Mouse (Mus musculus) yolk sac, embryonic 10.5 days (tissue): Measurements from ENCODE around the gene Mrtfb.
A peak's percentile ranks its signal among the peaks of the same experiment; 100 is the strongest.

Experiments used
- DNase-seq: peaks from one replicate; pipeline ENCODE4 v3.0.0-alpha.2; 2017; ENCODE audit warnings: low spot score

Mrtfb gene

GRCm38 (mm10) chr16:13401591-13401990 lies 145.3 kb downstream of the Mrtfb start:
- DNase-seq: peak; percentile 9

- no peak for DNase-seq
These were observed 148.4 kb downstream of the Mrtfb start for GRCm38 (mm10) chr16:13404656-13405055.

DNA sequence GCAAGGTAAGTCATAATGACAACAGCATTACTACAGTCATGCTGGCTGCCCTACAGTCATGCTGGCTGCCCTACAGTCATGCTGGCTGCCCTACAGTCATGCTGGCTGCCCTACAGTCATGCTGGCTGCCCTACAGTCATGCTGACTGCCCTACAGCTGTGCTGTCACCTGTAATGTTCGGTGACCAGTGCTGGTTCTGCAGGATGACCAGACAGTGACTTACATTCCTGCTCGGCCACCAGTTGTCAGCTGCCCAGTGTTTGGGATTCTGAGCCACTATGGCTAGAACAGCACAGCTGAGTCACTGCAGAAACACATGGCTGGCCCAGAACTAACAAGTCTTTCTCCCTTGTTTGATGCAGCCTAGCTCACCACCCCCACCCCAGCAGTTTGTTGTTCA lies 149.1 kb downstream of the Mrtfb start:
- DNase-seq: no peak

GRCm38 (mm10) chr16:13409530-13410163 lies 153.4 kb downstream of the Mrtfb start:
- peak; percentile 13 for DNase-seq

DNA sequence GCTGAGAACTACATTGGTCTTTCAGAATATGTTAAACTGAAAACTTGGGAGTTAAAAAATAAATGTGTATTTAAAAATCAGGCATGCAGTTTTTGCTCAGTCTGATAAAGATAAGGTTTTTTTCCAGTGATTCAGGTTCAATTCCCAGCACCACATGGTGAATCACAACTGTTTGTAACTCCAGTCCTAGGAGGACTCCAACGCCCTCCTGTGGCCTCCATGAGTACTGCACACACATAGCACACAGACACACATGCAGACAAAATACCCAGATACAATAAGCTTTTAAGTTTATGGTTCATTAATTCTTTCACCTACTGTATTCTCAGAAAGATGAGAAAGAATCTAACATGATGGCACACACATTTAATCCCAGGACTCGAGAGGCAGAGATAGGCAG lies 154.5 kb downstream of the Mrtfb start:
- DNase-seq: no peak

DNA sequence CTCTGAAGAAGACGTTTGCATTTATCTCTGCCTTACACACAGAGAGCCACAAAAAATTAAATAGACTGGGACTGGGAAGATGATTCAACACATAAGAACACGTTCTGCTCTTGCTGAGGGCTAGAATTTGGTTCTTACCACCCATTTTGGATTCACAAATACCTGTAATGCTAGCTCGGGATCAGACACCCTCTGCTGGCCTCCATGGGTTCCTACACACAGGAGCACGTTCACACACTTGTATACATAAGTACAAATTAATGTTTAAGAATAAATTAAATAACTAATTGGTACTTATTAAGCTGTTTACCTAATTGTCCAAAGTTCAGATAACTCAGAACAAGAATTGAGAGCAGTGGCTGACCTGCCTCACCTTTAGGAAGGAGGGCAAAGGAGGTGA lies 155.2 kb downstream of the Mrtfb start:
- DNase-seq: no peak

GRCm38 (mm10) chr16:13414566-13414965 lies 158.3 kb downstream of the Mrtfb start:
- no peak for DNase-seq

DNA sequence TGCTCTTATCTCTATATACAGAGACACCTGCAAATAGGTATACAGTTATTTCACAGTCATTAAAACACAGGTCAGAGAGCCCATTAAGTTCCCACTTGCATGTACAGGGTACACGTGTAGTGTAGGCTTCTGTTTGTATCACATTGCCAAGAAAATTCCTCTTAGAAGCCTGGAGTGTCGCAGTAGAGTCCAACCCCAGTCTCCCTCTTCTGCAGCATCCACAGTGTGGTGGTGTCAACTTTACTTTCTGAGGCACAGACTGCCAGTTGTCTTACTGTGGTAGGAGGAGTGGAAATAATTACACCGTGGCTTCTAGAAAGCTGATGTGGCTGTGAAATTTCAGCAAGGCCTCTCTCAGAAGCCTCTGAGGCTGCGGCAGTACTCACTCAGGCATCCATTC lies 158.7 kb downstream of the Mrtfb start:
- DNase-seq: no peak

DNA sequence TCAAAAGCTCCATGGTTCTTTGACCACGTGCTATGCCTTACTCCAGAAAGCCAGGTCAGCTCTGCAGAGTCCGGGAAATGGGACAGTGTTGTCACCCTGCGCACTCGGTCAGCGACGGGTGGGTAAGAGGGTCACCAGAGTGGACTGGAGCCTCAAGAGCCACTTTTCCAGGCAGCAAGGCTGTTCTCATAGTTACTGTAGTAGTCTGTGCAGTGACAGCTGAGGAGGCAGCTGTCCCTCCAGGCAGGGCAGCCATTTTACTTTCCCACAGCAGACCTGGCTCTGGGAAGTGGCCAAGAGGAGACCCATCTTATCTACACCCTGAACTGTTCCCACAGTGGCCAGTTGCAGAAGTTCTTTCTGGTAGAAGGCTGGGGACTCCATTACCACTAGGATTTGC lies 159.2 kb downstream of the Mrtfb start:
- no peak for DNase-seq

DNA sequence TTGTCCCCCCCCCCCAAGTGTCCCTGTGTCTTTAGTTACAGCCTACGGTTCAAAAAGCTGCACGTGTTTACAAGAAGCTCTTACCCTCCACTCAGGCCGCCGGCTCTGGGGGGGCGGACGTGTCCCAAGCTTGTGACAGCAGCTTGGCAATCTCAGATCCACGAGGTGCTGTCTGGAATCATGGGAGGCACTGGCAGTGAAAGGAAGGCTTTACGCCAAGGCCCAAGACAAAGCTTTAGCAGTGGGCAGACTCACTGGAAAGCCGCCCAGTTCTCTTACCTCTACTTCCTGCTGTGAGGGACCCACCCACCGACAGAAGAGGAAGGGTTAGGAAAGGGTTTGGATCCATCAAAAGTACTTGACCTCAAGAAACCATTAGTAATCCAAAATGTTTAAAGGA lies 160.2 kb downstream of the Mrtfb start:
- no peak for DNase-seq

GRCm38 (mm10) chr16:13417904-13418303 lies 161.6 kb downstream of the Mrtfb start:
- DNase-seq: no peak

GRCm38 (mm10) chr16:13419752-13420151 lies 163.5 kb downstream of the Mrtfb start:
- DNase-seq: no peak

DNA sequence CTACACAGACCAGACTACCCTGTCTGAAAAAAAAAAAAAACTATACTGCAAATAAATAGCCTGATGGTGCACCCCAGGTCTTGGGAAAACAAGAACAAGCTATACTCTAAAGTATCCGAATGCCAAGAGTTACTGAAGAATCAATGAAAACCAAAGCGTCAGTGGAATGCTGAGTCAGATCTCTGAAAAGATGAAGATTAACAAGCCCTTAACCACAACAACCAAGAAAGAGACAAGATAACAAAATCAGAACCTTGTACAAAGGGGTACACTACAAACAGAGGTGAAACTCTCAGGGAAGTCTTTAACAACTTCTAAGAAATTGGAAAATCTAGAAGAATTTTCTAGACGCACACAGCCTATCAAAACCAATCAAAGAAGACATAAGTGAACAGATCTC lies 166.2 kb downstream of the Mrtfb start:
- DNase-seq: no peak

DNA sequence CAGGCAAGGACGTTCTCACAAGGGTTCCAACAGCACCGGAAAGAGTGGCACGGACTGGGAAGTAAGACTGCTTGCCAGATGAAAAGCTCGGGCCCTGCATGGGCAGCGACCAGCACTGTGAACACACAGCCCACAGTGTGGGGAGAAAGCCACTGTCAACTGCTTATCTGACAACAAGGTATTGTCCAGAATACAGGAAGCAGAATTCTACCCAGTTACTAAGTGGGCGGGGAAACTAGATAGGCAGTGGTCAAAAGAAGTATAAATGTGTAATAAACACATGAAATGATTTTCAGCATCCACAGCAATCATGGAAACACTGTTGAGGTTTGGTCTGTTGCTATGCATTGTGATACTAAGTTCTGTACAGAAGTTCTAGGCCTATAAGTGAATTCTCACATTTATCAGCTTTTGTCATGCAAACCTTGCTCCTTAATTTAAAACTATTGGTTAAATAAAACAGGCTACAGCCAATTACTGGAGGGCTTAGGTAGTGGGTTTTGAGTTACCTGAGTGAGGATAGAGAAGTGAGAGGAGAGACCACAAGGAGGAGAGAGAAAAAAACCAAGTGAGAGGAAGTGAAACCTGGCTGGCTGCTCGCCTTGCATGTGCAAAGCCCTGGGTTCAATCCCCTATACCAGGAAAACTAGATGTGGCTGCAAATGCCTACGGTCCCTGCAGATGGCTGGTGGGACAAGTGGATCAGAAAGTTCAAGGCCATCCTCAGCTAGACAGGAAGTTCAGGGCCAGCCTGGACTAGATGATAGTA lies 167.5 kb downstream of the Mrtfb start:
- DNase-seq: no peak

DNA sequence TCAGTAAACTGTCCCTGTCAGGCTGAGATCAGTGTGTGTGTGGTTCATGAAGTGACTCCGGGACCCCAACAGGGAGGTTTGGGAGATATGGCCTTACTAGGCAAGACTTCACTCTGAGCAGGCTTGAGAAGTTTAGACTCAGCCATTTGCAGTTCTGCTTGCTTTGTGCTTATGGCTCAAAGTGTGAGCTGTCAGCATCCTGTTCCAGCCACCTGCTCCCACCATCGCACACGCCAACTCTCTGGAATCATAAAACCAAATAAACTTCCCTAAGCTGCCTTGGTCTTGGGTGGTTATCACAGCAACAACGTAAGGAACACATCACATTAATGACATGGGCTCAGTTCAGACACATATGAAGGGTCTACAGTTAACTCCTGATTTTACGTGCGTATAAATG lies 169.5 kb downstream of the Mrtfb start:
- no peak for DNase-seq

- no peak for DNase-seq
These were observed 170.7 kb downstream of the Mrtfb start for GRCm38 (mm10) chr16:13426831-13427589.

DNA sequence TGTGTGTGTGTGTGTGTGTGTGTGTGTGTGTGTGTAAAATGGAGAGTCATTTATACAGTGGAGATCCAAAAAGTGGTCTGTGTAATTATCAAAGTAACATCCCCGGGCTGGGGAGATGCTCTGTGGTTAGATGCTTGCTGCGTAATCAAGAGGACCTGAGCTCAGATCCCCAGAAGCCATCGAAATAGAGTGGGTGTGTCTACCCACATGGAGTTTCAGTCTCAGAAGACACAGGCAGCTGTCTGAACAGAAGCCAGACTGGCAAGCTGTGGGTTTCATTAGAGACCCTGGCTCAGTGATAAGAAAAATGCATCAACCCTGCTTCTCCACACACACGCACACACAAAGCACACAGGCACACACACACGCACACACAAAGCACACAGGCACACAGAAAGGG lies 171.8 kb downstream of the Mrtfb start:
- DNase-seq: no peak

GRCm38 (mm10) chr16:13428806-13429205 lies 172.5 kb downstream of the Mrtfb start:
- DNase-seq: no peak

- DNase-seq: no peak
These were observed 173.8 kb downstream of the Mrtfb start for GRCm38 (mm10) chr16:13429921-13430606.

DNA sequence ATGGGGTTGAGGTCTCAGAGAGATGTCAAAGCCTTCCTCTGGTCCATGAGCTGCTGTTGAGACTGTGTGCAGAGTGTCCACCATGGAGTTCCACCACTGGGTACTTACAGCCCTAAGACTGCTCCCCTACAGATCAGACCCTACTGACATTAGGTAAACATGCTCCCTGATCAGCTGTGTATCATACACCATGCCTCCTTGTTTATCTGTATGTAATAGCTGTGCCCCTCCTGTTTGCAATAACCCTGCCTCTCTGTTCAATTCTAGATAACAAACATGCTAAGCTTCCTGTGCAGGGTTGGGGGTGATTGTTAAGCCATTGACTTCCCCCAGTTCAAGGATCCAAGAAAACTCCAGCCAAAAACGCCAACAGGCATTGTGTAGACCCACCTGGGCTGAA lies 174.7 kb downstream of the Mrtfb start:
- DNase-seq: no peak

GRCm38 (mm10) chr16:13435627-13436026 lies 179.3 kb downstream of the Mrtfb start:
- no peak for DNase-seq

DNA sequence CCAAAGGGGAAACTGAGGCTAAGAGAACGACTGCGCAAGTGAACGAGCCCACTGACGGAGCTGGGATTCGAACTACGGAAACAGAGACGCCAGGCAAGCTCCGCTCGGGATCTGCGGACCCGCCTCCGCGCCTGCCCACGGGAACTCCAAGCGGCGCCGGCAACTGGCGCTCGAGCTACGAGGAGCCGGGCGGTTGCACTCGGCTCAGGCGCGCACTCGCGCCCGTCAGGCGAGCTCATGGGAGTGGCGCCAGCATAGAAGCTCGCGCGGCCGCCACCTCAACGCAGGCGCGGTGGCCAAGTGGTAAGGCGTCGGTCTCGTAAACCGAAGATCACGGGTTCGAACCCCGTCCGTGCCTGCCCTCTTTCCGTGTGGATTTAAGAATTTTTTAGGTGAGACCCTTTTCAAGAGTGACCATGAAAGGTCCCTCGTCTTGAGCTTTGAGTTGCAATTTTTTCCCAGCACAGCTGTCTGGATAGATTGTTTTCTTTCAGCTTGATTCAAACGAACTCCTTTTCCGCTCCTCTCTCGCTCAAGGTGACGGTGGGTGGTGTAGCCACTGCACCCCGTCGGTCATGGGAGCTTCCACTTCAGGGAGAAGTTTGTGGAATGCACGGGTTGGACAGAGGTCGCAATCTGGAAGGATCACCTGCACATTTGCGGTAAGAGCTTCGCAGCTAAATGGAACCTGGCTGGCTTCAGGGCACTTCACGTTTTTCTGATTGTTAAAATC lies 180.9 kb downstream of the Mrtfb start:
- peak; percentile 96 for DNase-seq
